Mouse (Mus musculus) ovary, postnatal 36 days (tissue): ENCODE results near the gene Pitpnc1.
A peak's percentile ranks its signal among the peaks of the same experiment; 100 is the strongest.

Source experiments
- DNase-seq: peaks from one replicate; pipeline ENCODE4 v3.0.0; 2022; ENCODE audit warnings: low spot score, mixed read lengths

Gene Pitpnc1

DNA sequence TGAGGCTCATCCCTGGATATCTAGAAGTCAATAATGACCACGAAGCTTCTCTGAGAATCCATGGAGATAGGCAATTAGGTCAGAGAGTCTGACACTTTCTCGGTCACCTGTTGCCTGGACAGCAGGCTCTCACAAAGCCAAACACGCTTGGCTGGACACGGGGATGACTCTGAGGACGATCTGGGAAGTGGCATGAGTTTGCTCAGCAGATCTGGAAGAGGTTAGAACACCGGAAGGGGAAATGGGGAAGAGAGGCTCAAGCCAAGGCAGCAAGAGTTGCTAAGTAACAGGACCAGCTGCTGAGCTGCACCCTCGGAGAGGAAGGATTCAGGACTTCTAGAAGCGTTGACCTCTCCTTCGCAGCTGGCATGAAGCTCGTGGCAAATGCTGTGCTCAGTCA lies 143.2 kb downstream of the Pitpnc1 start:
- DNase-seq, result no peak

DNA sequence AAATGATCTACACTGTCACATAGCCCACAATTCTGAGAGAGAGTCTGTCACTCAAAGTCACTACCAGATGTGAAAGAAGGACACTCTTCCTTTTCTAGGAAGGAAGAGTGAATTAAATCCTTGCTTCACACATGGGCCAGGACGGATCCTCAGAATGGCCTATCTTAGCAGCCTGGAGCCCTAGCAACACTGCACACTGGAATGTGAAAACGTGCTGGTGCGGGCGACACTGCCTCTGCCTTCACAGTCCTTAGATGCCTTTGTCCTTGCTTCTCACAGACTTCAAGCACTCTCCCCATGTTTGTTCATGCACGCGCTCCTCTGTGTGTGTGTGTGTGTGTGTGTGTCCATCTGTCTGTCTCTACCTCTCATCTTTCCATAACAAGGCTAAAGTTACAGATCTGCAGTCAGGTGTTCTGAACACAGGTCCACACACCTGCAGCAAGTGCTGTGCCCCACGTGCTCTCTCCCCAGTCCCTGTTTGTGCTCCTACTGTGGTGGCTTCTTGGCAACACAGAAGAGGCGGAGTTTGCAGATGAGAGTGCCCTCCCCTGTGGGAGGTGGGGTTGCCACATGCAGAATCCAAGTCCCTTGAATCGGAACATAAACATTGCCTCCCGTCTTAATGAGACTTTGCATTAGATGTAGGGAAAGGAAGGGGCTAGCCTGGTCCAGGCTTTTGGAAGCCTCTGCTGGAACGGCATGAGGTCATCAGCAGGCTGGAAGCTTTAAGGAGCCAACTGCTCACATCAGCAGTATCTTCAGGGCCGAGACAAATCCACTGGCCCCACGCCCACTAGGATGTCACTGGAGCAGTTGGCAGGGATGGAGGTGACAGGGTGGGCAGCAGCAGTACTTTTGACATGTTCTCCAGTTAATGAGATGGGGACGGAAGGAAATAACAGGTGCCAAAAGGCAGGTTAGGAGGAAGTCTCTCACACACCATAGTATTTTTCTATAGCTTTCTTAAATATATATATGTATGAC lies 144.5 kb downstream of the Pitpnc1 start:
- no peak for DNase-seq

DNA sequence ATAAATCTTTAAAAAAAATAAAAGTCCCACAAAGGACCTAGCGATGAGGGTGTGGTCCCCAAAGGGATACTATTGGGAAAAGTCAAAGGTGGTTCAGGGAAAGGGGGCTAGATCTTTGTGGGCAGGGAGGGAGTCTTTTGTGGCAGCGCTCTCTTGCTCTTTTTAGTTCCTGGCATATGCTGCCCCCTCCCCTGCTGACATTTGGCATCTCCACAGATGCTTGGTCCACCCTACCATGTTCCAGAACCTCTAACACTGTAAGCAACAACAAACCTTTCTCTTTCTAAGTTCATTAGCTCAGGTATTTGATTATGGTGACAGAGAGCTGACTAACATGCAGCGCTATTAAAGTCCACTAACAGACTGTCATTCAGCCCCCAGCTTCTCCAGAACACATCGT lies 145.3 kb downstream of the Pitpnc1 start:
- no peak for DNase-seq

DNA sequence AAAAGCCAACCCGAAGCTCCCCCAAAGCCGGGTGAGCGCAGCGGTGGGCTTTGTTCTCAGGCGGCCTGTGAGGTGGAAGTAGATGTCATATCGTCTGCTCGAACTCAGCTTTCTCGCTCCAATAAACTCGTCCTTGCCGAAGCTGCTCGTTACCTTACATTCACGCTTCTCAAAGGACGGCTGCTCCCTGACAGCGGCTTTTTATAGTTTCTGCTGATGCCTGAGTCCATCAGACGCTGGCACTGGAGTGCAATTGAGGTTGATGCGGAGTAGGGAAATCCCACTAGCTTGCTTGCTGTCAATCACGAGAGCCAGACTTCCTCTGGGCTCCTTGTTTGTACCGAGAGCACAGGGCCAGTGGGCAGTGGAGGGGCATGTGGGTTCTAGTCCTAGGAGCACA lies 147.3 kb downstream of the Pitpnc1 start:
- no peak for DNase-seq

DNA sequence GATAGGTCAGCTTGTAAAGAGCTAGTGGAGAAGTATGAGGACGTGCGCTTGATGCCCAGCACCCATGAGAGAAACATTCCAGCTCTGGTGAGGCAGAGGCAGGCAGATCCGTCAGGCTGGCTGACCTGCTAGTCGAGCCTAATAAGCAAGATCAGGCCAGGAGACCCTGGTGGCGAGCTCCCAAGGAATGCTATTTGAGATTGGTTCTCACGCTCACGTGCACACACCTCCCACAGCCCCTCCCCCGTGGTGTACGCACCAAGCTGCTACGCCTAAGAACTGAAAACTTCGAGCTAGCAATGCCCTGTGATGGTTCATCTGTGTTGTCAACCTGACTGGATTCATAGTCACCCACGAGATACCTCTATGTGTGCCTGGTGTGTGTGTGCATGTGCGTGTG lies 148.3 kb downstream of the Pitpnc1 start:
- no peak for DNase-seq

DNA sequence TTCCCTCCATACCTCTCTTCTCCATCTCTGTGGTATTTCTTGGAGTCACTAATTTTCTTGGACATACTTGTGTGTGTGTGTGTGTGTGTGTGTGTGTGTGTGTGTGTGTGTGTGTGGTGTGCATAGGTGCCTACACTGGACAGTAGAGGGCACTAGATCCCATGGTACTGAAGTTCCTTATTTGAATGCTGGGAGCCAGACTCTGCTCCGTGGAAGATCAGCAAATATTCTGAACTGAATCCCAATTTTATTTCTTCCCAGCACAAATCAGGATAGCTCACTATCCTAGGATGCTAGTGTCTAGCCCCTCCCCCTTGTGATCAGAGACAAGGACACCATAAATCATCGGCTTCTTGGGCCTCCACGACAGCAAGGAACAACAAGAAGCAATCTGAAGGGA lies 148.7 kb downstream of the Pitpnc1 start:
- no peak for DNase-seq

DNA sequence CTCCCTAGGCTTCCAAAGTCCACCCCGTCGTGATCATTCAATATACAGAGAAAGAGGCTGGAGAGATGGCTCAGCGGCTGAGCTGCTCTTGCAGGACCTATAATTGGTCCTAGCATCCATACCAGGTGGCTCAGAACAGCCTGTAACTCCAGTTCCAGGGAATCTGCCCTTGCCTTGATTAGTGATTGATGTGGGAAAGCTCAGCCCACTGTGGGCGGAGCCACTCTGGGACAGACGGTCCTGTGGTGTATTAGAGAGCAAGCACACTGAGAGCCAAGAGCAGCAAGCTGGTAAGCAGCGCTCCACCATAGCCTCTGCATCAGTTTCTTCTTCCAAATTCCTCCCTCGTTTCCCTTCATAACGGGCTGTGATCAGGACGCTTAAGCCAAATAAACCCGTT lies 150.6 kb downstream of the Pitpnc1 start:
- no peak for DNase-seq

DNA sequence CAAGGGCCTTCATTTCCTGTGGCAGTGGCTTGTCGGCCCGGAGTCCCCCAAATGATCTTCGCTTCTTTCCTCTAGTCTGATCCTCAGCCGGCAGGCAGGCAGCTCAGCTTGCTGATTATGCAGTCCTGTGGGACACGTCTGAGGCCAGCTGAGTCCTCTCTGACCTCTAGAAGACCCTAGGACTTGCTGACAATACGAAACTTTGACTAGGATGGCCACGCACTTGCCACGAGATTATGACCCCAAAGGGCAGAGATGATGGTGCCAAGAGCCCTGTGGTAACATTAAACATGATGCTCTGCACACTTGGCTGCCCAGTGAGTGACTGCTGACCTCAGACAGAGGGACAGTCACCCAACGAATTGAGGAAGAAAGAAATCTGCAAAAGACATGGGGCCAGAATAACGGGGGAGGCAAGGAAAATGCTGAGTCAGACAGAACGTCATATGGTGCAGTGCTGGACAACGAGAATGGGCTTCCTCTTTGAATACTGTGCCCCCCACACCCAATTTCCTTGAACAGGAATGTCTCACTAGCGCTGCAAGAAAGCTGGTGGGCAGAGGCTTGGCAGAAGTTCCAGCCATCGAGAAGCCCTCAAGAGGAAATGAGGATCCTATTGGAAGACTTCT lies 152.7 kb downstream of the Pitpnc1 start:
- no peak for DNase-seq

DNA sequence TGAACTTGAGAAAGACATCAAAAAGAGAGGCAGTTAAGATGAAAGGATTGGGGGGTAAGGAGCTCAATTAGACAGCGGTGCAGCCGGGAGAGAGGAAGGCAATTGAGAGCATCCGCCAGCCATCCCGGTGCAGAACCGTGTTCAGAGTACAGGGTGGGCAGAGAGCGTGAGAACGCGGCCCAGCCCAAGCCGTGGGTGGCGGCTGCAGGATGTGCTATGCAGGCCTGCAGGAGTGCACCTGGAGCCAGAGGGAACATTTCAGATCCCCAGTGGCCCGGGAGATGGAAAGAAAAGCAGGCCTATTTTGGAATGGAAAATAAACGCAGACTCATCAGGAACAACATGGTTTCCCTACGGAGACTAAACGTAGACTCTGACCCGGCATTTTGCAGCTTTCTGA lies 155.0 kb downstream of the Pitpnc1 start:
- no peak for DNase-seq

DNA sequence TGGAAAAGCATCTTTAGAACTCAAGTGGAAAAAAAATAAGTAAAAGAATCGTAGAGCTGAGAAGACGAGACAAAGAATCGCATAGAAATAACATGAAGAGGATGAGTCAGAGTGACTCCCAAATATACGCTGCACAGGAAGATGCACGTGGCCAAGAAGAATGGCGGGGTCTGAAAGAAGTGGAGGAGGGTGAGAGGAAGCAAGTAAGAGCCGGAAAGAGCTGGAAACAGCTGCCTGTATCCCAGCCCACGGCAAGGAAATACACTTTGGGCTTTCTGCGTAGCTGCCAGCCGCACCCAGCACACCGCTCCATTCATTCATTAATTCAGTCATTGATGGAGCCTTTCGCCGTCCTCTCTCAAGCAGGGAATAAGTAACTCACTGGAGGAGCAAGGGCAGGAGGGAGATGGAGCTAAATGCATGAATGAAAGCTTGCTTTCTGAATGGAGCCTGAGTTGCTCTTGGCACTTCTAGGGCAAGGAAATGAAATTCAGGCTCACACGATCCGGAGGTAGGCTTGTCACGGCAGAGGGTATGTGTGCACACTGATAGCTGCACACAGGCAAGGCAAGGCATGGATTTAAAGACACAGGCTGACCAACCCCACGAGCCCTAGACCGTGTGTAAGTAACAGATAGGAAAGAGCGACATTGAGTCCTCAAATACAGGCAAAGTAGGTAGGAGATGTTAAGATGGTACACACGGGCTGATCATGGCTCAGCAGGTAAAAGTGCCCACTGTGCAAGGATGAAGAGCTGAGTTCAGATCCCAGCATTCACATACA lies 160.0 kb downstream of the Pitpnc1 start:
- no peak for DNase-seq

DNA sequence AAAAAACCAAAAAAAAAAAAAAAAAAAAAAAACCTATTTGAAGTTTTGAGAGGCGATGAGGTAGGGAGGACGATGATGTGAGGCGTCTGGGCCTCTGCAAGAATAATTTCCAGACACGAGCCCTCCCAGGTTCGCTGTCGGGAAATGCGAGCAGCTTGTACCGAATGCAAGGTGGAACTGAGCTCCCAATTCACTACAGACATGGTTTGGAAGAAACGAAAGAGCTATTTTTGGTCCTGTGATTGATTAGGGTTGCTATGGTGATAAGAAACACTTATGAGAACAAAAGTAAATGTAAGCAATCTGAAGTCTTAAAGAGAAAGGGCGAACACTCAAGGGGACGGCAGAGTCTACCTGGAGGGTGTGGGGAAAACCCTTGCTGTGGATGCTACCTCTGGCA lies 164.3 kb downstream of the Pitpnc1 start:
- no peak for DNase-seq

DNA sequence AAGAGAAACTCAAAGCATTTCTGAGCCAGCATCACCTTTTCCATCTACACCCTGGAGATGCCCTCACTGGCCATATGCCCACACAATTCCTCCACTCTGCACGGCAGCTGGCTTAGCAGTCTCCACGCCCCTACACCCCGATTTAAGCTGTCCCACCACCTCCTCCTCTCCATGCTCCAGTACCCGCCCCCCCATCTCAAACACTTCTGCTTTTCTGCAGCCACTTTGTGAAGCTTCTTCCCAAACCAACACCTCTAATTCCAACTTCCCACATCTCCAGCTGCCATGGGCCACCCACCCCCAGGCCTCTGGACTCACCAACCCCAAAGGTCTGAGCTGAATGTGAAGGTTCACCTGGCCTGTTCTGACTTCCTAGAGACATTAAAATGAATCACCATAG lies 168.4 kb downstream of the Pitpnc1 start:
- no peak for DNase-seq

DNA sequence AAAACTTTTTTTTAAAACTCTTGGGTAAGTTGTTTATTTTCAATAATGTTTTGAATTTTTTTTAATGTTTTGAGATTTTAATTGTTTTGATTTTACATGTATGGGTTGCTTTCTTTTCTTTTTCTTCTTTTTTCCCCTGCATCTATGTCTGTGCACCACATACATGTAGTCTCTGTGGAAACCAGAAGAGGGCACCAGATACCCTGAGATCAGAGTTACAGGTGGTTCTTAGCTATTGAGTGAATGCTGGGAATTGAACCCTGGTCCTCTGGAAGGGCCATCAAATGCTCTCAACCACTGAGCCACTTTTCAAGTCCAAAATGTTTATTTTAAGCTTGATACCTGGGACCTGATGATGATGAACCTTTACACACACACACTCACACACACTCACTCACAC lies 170.3 kb downstream of the Pitpnc1 start:
- DNase-seq, result no peak

DNA sequence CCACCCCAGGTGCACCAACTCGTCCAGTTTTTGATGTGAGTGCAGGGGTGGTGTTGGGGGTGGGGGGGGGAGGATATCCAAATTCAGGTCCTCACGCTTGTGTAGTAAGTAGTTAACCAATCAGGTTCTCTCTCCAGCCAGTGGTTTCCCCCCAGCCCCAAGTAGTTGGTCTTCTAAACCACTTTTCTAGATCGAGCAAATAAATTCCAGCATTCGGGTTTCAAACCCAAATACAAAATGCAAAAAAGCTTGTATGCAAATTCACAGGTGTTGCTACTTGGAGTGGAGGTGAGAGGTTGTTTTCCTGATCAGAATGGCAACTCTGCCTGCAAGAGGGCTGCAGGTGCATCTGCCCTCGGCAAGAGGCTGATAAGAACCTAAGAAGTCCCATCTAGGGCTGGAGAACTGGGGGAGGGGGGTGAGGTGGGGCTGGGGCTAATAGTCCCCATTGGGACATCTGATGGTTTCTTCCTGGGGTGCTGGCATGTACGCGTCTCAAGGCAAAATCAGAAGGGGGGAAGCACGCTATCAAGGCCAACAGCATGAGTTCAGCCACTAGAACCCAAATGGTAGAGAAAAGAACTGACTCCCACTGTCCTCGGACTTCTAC lies 170.9 kb downstream of the Pitpnc1 start:
- DNase-seq, result no peak

DNA sequence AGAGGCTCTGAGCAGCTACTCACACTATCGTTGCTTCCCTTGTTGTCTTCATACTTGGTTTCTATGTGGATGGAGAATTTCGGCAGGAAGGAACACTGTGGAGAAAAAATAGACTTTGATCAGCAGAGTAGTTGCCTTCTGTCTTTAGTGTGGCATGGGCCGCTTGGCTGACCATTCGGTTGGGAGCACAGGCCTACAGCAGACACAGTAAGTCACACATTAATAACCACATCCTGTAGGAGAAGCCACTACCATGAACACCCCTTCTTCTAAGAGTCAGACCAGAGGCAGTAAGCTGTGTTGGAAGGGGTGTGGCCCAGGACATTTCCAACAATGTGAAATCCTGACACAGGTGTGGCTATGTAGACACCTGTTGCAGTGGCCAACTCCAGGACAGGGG lies 174.3 kb downstream of the Pitpnc1 start:
- no peak for DNase-seq

DNA sequence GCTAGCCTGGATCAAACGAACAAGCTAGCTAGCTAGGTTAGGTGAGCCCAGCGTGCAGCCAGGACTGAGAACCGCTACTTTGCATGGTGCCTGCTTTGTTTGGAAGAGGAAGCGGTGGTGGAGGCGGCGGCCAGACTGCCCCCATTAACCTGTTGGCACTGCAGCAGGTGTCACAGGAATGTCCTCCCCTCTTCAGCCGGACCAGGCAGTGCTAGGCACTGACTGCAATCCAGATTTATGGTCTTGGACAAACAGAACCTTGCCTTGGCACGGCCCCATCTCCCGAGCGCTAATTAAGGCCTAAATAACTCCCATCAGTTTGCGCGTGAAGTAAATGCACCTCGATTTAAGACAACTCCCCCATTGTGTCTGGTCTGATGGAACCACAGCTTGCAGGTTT lies 178.5 kb downstream of the Pitpnc1 start:
- DNase-seq, result peak; percentile 13

DNA sequence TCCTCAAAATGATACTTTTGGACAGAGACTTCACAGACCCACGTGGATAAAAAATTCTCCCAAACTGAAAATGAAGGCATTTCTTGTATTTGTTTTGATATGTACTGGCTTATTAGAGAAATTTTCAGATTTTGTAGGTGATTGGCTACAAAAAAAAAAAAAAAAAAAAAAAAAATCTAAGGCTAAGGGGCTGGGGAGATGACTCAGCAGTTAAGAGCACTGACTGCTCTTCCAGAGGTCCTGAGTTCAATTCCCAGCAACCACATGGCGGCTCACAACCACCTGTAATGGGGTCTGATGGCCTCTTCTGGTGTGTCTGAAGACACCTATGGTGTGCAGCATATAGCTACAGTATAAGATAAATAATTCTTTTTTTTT lies 182.3 kb downstream of the Pitpnc1 start:
- DNase-seq, result no peak

DNA sequence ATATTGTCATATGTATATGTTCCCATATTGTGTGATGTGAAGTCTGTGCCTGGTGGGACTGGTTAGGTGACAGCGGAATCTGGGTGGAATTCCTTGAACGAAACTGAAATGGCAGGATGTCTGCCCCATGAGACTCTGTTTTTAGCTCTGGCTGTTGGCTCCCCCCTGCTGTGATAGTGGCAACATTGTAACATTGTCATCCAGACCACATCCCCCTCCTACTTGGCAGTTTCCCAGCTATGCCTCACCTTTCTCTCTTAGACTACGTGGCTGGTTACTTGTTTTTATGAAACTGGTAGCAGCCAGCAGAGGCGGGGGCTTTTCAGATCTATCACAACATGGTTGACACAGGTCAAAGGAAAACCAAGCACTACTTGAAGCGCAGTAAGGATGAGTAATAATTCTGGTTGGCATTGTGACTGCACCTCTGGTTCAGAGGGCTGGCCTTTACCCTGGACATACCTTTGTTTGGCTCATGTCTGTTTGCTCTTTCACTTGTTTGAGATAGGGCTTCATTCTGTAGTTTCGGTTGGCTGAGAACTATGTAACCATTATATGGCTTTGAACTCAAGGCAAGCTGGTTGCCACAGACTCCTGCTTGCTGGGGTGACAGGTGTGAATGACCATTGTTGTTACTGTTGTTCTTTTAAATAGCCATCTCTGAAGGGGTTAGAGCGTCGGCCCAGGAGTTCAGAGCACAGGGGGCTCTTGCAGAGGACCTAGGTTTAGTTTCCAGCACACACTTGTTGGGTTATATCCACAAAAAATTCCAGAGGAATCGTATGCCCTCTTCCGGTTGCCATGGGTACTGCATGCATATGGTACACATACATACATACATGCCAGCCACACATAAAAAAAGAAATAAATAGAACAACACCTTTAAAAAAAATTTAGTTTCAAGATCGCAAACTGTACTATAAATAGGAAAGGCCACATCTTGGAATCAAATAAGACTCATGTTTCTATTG lies 183.0 kb downstream of the Pitpnc1 start:
- DNase-seq, result no peak

DNA sequence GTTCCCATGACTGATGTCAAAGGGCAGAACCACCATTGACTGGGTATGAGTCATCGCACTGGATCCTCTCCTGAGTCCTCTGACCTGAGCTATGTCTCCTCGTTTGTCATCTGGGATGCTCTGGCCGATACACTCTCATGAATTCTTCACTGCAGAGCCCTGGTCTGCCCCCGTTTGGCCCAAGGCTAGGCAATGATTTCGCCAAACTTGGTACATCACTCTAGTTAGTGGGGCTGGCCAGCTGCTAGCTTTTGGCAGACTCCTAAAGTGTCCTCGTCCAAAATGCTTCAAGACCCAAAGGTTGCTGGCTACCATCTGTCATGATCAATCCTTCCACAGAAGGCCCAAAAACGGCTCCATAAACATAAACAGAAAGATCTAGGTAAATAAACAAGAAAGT lies 184.8 kb downstream of the Pitpnc1 start:
- DNase-seq, result no peak

DNA sequence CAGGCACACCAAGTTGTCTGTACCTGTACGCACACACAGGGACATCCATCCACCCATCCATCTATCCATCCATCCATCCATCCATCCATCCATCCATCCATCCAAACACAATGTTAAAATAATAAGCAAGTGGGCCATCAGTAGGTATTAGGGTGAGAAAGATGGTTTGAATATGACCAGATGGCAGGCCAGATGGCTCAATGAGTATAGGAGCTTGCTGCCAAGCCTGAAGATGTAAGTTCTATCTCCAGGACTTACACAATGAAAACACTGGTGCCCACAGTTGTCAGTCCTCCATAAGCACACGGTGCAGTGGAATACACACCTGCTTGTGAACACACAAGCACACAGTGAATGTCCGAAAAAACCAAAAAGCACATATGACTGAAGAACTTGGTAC lies 186.9 kb downstream of the Pitpnc1 start:
- no peak for DNase-seq

DNA sequence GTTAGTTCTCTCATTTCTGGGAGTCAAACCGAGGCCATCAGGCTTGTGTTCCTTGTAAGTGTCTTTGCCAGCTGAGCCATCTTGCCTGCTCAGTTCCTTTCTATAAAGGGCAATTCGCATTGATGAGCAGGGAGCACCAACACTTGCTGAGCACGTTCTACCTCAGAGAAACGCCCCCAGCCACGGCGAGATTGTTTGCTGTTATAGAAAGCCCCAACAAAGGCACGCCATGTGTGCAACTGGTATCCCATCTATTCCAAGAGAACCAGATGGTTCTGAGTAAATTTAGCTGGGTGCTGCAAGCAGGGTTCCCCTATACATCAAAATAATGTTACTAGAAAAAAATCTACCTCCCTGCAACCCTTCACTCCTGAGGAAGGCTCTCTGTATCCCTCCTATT lies 188.0 kb downstream of the Pitpnc1 start:
- DNase-seq, result no peak
